Mouse (Mus musculus): Measurements from ENCODE around the gene Gm21739.
"Not testable (repeated sequence)": the region's sequence is repeated elsewhere in the genome, so short reads cannot be mapped to it uniquely, and the experiment has no call there.

Gm21739 gene

DNA sequence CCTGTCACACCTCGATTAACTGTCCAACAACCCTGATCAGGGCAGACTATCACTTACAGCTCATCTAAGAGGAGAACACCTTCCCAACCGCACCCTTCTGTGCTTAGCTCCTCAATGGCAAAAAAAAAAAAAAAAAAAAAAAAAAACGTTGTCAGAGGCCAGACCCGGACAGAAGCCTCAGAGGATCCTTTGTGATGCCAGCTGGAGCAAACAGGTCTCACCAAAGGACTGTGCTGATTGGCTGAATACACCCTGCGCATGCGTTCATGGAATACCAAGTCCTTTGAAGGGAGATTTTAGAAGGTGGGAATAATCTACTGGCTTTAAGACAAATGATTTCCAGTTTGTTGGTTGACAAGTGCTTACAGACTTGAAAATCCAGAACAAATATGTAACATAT, at the start of gene Gm21739:
Gm21739 (minus strand) TSS at position 101 of the 400 bp plus-strand sequence.
- DNase-seq (ENCODE audit: low spot score in 2 of 2) = not testable (repeated sequence)
